Mouse (Mus musculus) liver, embryonic 15.5 days (tissue): Measurements from ENCODE around the gene Scd3. TPM values are rescaled to one million over a fixed set of nuclear protein-coding genes. Genes with fewer than 3 reads are reported as not detected.
A peak's percentile ranks its signal among the peaks of the same experiment; 100 is the strongest.
"Not testable (repeated sequence)": the region's sequence is repeated elsewhere in the genome, so short reads cannot be mapped to it uniquely, and the experiment has no call there.

ENCODE experiments used
- ATAC-seq: fragments of 200-750 bp; cut with Nextera tagmentation; 2 replicates; pipeline ENCODE4 v1.8.0; 2017; ENCODE audit warnings: moderate number of reproducible peaks, mild to moderate bottlenecking, moderate library complexity; ENCODE audit not compliant: insufficient read depth
- H3K27ac ChIP-seq: fragments of 300-500 bp; sonication (generic); replicated peaks from 2 replicates; pipeline ENCODE4 v1.5.1; 2015; ENCODE audit warnings: mild to moderate bottlenecking, inconsistent platforms
- H3K27me3 ChIP-seq: fragments of 300-500 bp; sonication (generic); 2 replicates; pipeline ENCODE4 v1.6.1; 2015; ENCODE audit warnings: mild to moderate bottlenecking, inconsistent platforms
- H3K36me3 ChIP-seq: fragments of 300-500 bp; sonication (generic); replicated peaks from 2 replicates; pipeline ENCODE4 v1.6.1; 2015; ENCODE audit warnings: moderate library complexity, mild to moderate bottlenecking, inconsistent platforms
- H3K4me1 ChIP-seq: fragments of 300-500 bp; sonication (generic); replicated peaks from 2 replicates; pipeline ENCODE4 v1.6.1; 2015; ENCODE audit warnings: inconsistent platforms
- H3K4me2 ChIP-seq: fragments of 300-500 bp; sonication (generic); 2 replicates; pipeline ENCODE4 v1.6.1; 2015; ENCODE audit warnings: moderate library complexity, mild to moderate bottlenecking, inconsistent platforms
- H3K4me3 ChIP-seq: fragments of 300-500 bp; sonication (generic); replicated peaks from 2 replicates; pipeline ENCODE4 v1.5.1; 2015; ENCODE audit warnings: mild to moderate bottlenecking, inconsistent platforms
- H3K9ac ChIP-seq: fragments of 300-500 bp; sonication (generic); 2 replicates; pipeline ENCODE4 v1.6.1; 2015; ENCODE audit warnings: moderate library complexity, mild to moderate bottlenecking, inconsistent platforms
- H3K9me3 ChIP-seq: fragments of 300-500 bp; sonication (generic); replicated peaks from 2 replicates; pipeline ENCODE4 v1.6.1; 2016; ENCODE audit warnings: inconsistent platforms
- WGBS: fragments of 180-500 bp; shearing (Covaris S2); methylation state at CpG from one replicate; pipeline ENCODE4 v1.1.7; 2015; ENCODE audit warnings: mixed read lengths; ENCODE audit not compliant: insufficient replicate concordance; 5-methylcytosine and 5-hydroxymethylcytosine counted together
- polyA plus RNA-seq: library from polyadenylated mRNA; unstranded; fragments of >200 nt; fragmentation: Nextera tagmentation; extraction: Ambion mirVana; gene quantifications from 2 replicates; pipeline ENCODE4 v1.2.1, GENCODE M21; 2015

Gene Scd3
- polyA plus RNA-seq, 1 experiment from 2014 or later, result not detected

GRCm38 (mm10) chr19:44237471-44238006, 34.5 kb downstream of the Scd3 start:
- Histone ChIP-seq H3K27ac (no peak overlapping the region), H3K36me3 (no peaks in the 10 kb centered on the region), H3K9me3 (no peaks in the 10 kb centered on the region), H3K4me2 (peak overlapping the region; percentile 38), H3K4me1 (no peaks in the 10 kb centered on the region), H3K27me3 (peaks cover 20% of the 10 kb centered on the region), H3K4me3 (no peak overlapping the region), H3K9ac (no peak overlapping the region)
- no peak for ATAC-seq
- 11% methylated on average over 19 of the region's 19 CpGs for WGBS

- H3K9me3 ChIP-seq, result no peaks in the 10 kb centered on the region
- ATAC-seq, result no peak
- no peak overlapping the region for H3K9ac ChIP-seq
- 48% methylated on average over 2 of the region's 2 CpGs for WGBS
- H3K27me3 ChIP-seq, result peaks cover 20% of the 10 kb centered on the region
- no peak overlapping the region for H3K27ac ChIP-seq
- no peaks in the 10 kb centered on the region for H3K36me3 ChIP-seq
- H3K4me3 ChIP-seq, result no peak overlapping the region
- no peaks in the 10 kb centered on the region for H3K4me1 ChIP-seq
- no peak overlapping the region for H3K4me2 ChIP-seq
These were observed 35.8 kb downstream of the Scd3 start for GRCm38 (mm10) chr19:44238906-44239305.

- Histone ChIP-seq H3K4me3 (no peak overlapping the region), H3K9ac (no peak overlapping the region), H3K4me1 (peaks cover 48% of the 10 kb centered on the region), H3K27ac (no peak overlapping the region), H3K36me3 (no peaks in the 10 kb centered on the region), H3K27me3 (0 out of 2 replicates have a peak, but pooled peaks cover 3% of the 10 kb centered on the region), H3K4me2 (peak overlapping the region; percentile 94), H3K9me3 (no peaks in the 10 kb centered on the region)
- no peak for ATAC-seq
- WGBS, result 2% methylated on average over 5 of the region's 5 CpGs
These were observed 42.7 kb downstream of the Scd3 start for GRCm38 (mm10) chr19:44245761-44246171.

- H3K9ac ChIP-seq, result peak overlapping the region; percentile 64; the same call in 1 of the 2 replicates
- H3K4me1 ChIP-seq, result peaks cover 48% of the 10 kb centered on the region
- ATAC-seq, result no peak
- 49% methylated on average over 11 of the region's 11 CpGs for WGBS
- no peaks in the 10 kb centered on the region for H3K9me3 ChIP-seq
- 0 out of 2 replicates have a peak, but pooled peaks cover 3% of the 10 kb centered on the region for H3K27me3 ChIP-seq
- peak overlapping the region; percentile 60 for H3K4me3 ChIP-seq
- no peak overlapping the region for H3K27ac ChIP-seq
- H3K4me2 ChIP-seq, result peak overlapping the region; percentile 94
- H3K36me3 ChIP-seq, result no peaks in the 10 kb centered on the region
These were observed 43.4 kb downstream of the Scd3 start for GRCm38 (mm10) chr19:44246341-44246911.

- H3K4me2 ChIP-seq, result peak overlapping the region; percentile 94
- H3K4me1 ChIP-seq, result peaks cover 48% of the 10 kb centered on the region
- WGBS, result 2% methylated on average over 25 of the region's 25 CpGs
- H3K9me3 ChIP-seq, result no peaks in the 10 kb centered on the region
- no peaks in the 10 kb centered on the region for H3K27me3 ChIP-seq
- H3K36me3 ChIP-seq, result no peaks in the 10 kb centered on the region
- H3K9ac ChIP-seq, result peak overlapping the region; percentile 64
- H3K27ac ChIP-seq, result peak overlapping the region; percentile 91
- peak; percentile 19 for ATAC-seq
- H3K4me3 ChIP-seq, result peak overlapping the region; percentile 60
These were observed 44.4 kb downstream of the Scd3 start for GRCm38 (mm10) chr19:44247281-44248080.

GRCm38 (mm10) chr19:44248081-44248853, 45.2 kb downstream of the Scd3 start:
- WGBS, result 3% methylated on average over 36 of the region's 36 CpGs

GRCm38 (mm10) chr19:44248854-44249351, 45.8 kb downstream of the Scd3 start:
- no peaks in the 10 kb centered on the region for H3K27me3 ChIP-seq
- no peak for ATAC-seq
- peak overlapping the region; percentile 41 for H3K9ac ChIP-seq
- peaks cover 48% of the 10 kb centered on the region for H3K4me1 ChIP-seq
- H3K27ac ChIP-seq, result peak overlapping the region; percentile 91
- peak overlapping the region; percentile 60; the same call in 1 of the 2 replicates for H3K4me3 ChIP-seq
- H3K4me2 ChIP-seq, result peak overlapping the region; percentile 94
- H3K36me3 ChIP-seq, result no peaks in the 10 kb centered on the region
- no peaks in the 10 kb centered on the region for H3K9me3 ChIP-seq
- 71% methylated on average over 11 of the region's 11 CpGs for WGBS

More at GRCm38 (mm10) chr19:44248081-44248853, 45.2 kb downstream of the Scd3 start:
- peak overlapping the region; percentile 64 for H3K9ac ChIP-seq
- H3K4me3 ChIP-seq, result peak overlapping the region; percentile 60
- no peaks in the 10 kb centered on the region for H3K9me3 ChIP-seq
- no peaks in the 10 kb centered on the region for H3K36me3 ChIP-seq
- peaks cover 48% of the 10 kb centered on the region for H3K4me1 ChIP-seq
- H3K27me3 ChIP-seq, result no peaks in the 10 kb centered on the region
- ATAC-seq, result peak; percentile 99
- H3K4me2 ChIP-seq, result peak overlapping the region; percentile 94
- H3K27ac ChIP-seq, result peak overlapping the region; percentile 91

- not testable (repeated sequence) for H3K36me3 ChIP-seq, ATAC-seq, H3K9me3 ChIP-seq, H3K4me3 ChIP-seq, H3K27ac ChIP-seq, H3K27me3 ChIP-seq, H3K4me2 ChIP-seq, H3K9ac ChIP-seq
- 77% methylated on average over 6 of the region's 6 CpGs for WGBS
- peaks cover 45% of the 10 kb centered on the region for H3K4me1 ChIP-seq
These were observed 48.1 kb downstream of the Scd3 start for GRCm38 (mm10) chr19:44251138-44251537.

- H3K4me1 ChIP-seq, result peaks cover 36% of the 10 kb centered on the region
- no peaks in the 10 kb centered on the region for H3K36me3 ChIP-seq
- no peaks in the 10 kb centered on the region for H3K27me3 ChIP-seq
- no peak overlapping the region for H3K4me3 ChIP-seq
- H3K4me2 ChIP-seq, result no peak overlapping the region
- 39% methylated on average over 12 of the region's 12 CpGs for WGBS
- H3K9me3 ChIP-seq, result no peaks in the 10 kb centered on the region
- H3K27ac ChIP-seq, result no peak overlapping the region
- no peak for ATAC-seq
- no peak overlapping the region for H3K9ac ChIP-seq
These were observed 49.0 kb downstream of the Scd3 start for GRCm38 (mm10) chr19:44251936-44252558.

GRCm38 (mm10) chr19:44254106-44254505, 51.0 kb downstream of the Scd3 start:
- not testable (repeated sequence) for H3K4me3 ChIP-seq, H3K27ac ChIP-seq, H3K36me3 ChIP-seq, ATAC-seq, H3K4me2 ChIP-seq, H3K9ac ChIP-seq, H3K27me3 ChIP-seq, H3K9me3 ChIP-seq
- peaks cover 15% of the 10 kb centered on the region for H3K4me1 ChIP-seq
- 81% methylated on average over 4 of the region's 4 CpGs for WGBS
